Mouse (Mus musculus): ENCODE results near the gene Usp9x. TPM values are rescaled to one million over a fixed set of nuclear protein-coding genes. Genes with fewer than 3 reads are reported as not detected.

The Usp9x gene
- polyA plus RNA-seq, 1 experiment: 375 TPM

GRCm38 (mm10) chrX:13206514-13206913, 135.2 kb downstream of the Usp9x start:
- TF ChIP-seq CTCF (IDR thresholded peaks at IDR 0.05; ENCODE audit: low read depth, low read length) (no peak), EP300 (IDR thresholded peaks at IDR 0.05; ENCODE audit: insufficient read depth, low read depth, low read length) (peak; percentile 96)
- Histone ChIP-seq H3K36me3 (ENCODE audit: control insufficient read depth, insufficient read depth, low read length, poor library complexity, severe bottlenecking) (no peaks in the 10 kb centered on the region), H3K4me3 (ENCODE audit: low read depth, low read length) (no peak overlapping the region), H3K27ac (ENCODE audit: insufficient read depth, low read length) (peak overlapping the region; percentile 74), H3K4me1 (ENCODE audit: control insufficient read depth, insufficient read depth, low read length) (peaks cover 3% of the 10 kb centered on the region), H3K9ac (ENCODE audit: low read depth, poor library complexity, severe bottlenecking) (peak overlapping the region; percentile 70; the same call in 1 of the 2 replicates), H3K9me3 (replicated peaks; ENCODE audit: control insufficient read depth, insufficient read depth, low read length, poor library complexity, severe bottlenecking) (no peaks in the 10 kb centered on the region), H3K27me3 (ENCODE audit: control insufficient read depth, insufficient read depth, low read length, poor library complexity, severe bottlenecking) (no peaks in the 10 kb centered on the region)

- no peaks in the 10 kb centered on the region for H3K36me3 ChIP-seq (ENCODE audit: control insufficient read depth, insufficient read depth, low read length, poor library complexity, severe bottlenecking)
- H3K9me3 ChIP-seq (replicated peaks; ENCODE audit: control insufficient read depth, insufficient read depth, low read length, poor library complexity, severe bottlenecking): no peaks in the 10 kb centered on the region
- H3K27me3 ChIP-seq (ENCODE audit: control insufficient read depth, insufficient read depth, low read length, poor library complexity, severe bottlenecking): no peaks in the 10 kb centered on the region
- peak overlapping the region; percentile 74 for H3K27ac ChIP-seq (ENCODE audit: insufficient read depth, low read length)
- H3K9ac ChIP-seq (ENCODE audit: low read depth, poor library complexity, severe bottlenecking): peak overlapping the region; percentile 70
- peak; percentile 88 for TF ChIP-seq CTCF (IDR thresholded peaks at IDR 0.05; ENCODE audit: low read depth, low read length)
- peak; percentile 80 for TF ChIP-seq EP300 (IDR thresholded peaks at IDR 0.05; ENCODE audit: insufficient read depth, low read depth, low read length)
- no peak for TF ChIP-seq POLR2A (IDR thresholded peaks at IDR 0.05; ENCODE audit: insufficient read depth, low read length)
- H3K4me1 ChIP-seq (ENCODE audit: control insufficient read depth, insufficient read depth, low read length): peaks cover 3% of the 10 kb centered on the region
- peak overlapping the region; percentile 29 for H3K4me3 ChIP-seq (ENCODE audit: low read depth, low read length)
These were observed 136.4 kb downstream of the Usp9x start for GRCm38 (mm10) chrX:13207512-13208341.

GRCm38 (mm10) chrX:13208404-13208803, 137.1 kb downstream of the Usp9x start:
- H3K9me3 ChIP-seq (replicated peaks; ENCODE audit: control insufficient read depth, insufficient read depth, low read length, poor library complexity, severe bottlenecking): no peaks in the 10 kb centered on the region
- no peak overlapping the region for H3K27ac ChIP-seq (ENCODE audit: insufficient read depth, low read length)
- H3K4me1 ChIP-seq (ENCODE audit: control insufficient read depth, insufficient read depth, low read length): peaks cover 3% of the 10 kb centered on the region
- TF ChIP-seq EP300 (IDR thresholded peaks at IDR 0.05; ENCODE audit: insufficient read depth, low read depth, low read length) (no peak), POLR2A (IDR thresholded peaks at IDR 0.05; ENCODE audit: insufficient read depth, low read length) (no peak), CTCF (IDR thresholded peaks at IDR 0.05; ENCODE audit: low read depth, low read length) (no peak)
- no peak overlapping the region for H3K9ac ChIP-seq (ENCODE audit: low read depth, poor library complexity, severe bottlenecking)
- no peaks in the 10 kb centered on the region for H3K27me3 ChIP-seq (ENCODE audit: control insufficient read depth, insufficient read depth, low read length, poor library complexity, severe bottlenecking)
- no peaks in the 10 kb centered on the region for H3K36me3 ChIP-seq (ENCODE audit: control insufficient read depth, insufficient read depth, low read length, poor library complexity, severe bottlenecking)
- H3K4me3 ChIP-seq (ENCODE audit: low read depth, low read length): no peak overlapping the region; the same call in 1 of the 2 replicates

- Histone ChIP-seq H3K9ac (ENCODE audit: low read depth, poor library complexity, severe bottlenecking) (no peak overlapping the region), H3K27ac (ENCODE audit: insufficient read depth, low read length) (0 out of 2 replicates have a peak overlapping the region, but pooled peaks have one; percentile 28), H3K4me3 (ENCODE audit: low read depth, low read length) (no peak overlapping the region), H3K4me1 (ENCODE audit: control insufficient read depth, insufficient read depth, low read length) (no peaks in the 10 kb centered on the region), H3K27me3 (ENCODE audit: control insufficient read depth, insufficient read depth, low read length, poor library complexity, severe bottlenecking) (no peaks in the 10 kb centered on the region), H3K36me3 (ENCODE audit: control insufficient read depth, insufficient read depth, low read length, poor library complexity, severe bottlenecking) (no peaks in the 10 kb centered on the region), H3K9me3 (replicated peaks; ENCODE audit: control insufficient read depth, insufficient read depth, low read length, poor library complexity, severe bottlenecking) (no peaks in the 10 kb centered on the region)
- no peak for TF ChIP-seq EP300 (IDR thresholded peaks at IDR 0.05; ENCODE audit: insufficient read depth, low read depth, low read length)
- no peak for TF ChIP-seq POLR2A (IDR thresholded peaks at IDR 0.05; ENCODE audit: insufficient read depth, low read length)
- no peak for TF ChIP-seq CTCF (IDR thresholded peaks at IDR 0.05; ENCODE audit: low read depth, low read length)
These were observed 143.0 kb downstream of the Usp9x start for GRCm38 (mm10) chrX:13214275-13214674.

Other genes with a start within 250 kb of the Usp9x start
- gene Ddx3x, start 209.5 kb downstream of the Usp9x start, polyA plus RNA-seq (2011; ENCODE audit: insufficient read depth, insufficient read length, low read depth, missing spikeins): 453 and 486 TPM in 2 replicates